Mouse (Mus musculus) myocyte (in vitro differentiated cells): ENCODE results near the gene Tnfrsf17.

ENCODE experiments used
- E2F4 ChIP-seq: IDR thresholded peaks from one replicate; pipeline ENCODE4 v1.6.1; 2011; ENCODE audit warnings: mild to moderate bottlenecking, control low read depth, moderate library complexity; ENCODE audit not compliant: insufficient read depth
- MAX ChIP-seq: IDR thresholded peaks from one replicate; pipeline ENCODE4 v1.6.1; 2011; ENCODE audit warnings: low read depth, mild to moderate bottlenecking, control low read depth
- MYOD1 ChIP-seq, 3 experiments: IDR thresholded peaks; one replicate each; pipeline ENCODE4 v1.6.1; 2011; ENCODE audit warnings: control low read depth in 2 of 3, low read depth in 2 of 3, mild to moderate bottlenecking in 2 of 3, moderate library complexity in 1 of 3; ENCODE audit not compliant: insufficient read length in 2 of 3, control insufficient read depth in 1 of 3
- POLR2A ChIP-seq: IDR thresholded peaks from one replicate; pipeline ENCODE4 v1.6.1; 2011; ENCODE audit warnings: low read depth, mild to moderate bottlenecking, control low read depth, moderate library complexity; ENCODE audit not compliant: insufficient read length
- REST ChIP-seq: IDR thresholded peaks from one replicate; pipeline ENCODE4 v1.6.1; 2011; ENCODE audit warnings: mild to moderate bottlenecking, control low read depth, moderate library complexity; ENCODE audit not compliant: insufficient read depth, insufficient read length

GRCm38 (mm10) chr16:11313512-11313911 is at the start of gene Tnfrsf17:
- no peak for TF ChIP-seq POLR2A
- no peak for TF ChIP-seq E2F4
- TF ChIP-seq MAX: no peak
- no peak for TF ChIP-seq REST
- no peak for TF ChIP-seq MYOD1 (IDR thresholded peaks at IDR 0.05; ENCODE audit: control insufficient read depth in 1 of 3, insufficient read length in 2 of 3, low read depth in 2 of 3)
